ENCODE assay signal across 8 mouse cellular contexts in the genomic region with DNA sequence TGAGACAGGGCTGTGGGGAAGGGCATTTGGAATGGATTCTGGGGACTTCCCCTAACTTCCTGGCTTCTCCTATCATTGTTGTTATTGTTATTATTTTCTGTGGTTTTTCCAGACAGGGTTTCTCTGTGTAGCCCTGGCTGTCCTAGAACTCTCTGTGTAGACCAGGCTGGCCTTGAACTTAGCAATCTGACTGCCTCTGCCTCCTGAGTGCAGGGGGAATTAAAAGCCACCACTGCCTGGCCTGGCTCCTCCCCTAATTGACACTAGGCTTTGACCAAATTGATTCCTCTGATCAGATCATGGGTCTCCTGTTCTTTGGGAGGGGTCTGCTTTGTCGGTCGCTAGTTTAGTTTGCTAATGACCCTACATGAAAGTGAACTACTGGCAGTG. TPM values are rescaled to one million over a fixed set of nuclear protein-coding genes. Genes with fewer than 3 reads are reported as not detected.
DNase-seq lines count a peak whose midpoint lies in the region; ATAC-seq lines count a peak whose summit lies in the region.

No protein-coding gene starts in this region.

- H3K4me3 ChIP-seq in neural tube, embryonic 12.5 days, result no peak overlapping the region; the same call in 1 of the 2 replicates
- peak overlapping the region; percentile 65 for H3K4me3 ChIP-seq in limb, embryonic 13.5 days
- no peak overlapping the region for H3K4me3 ChIP-seq in stomach, embryonic 16.5 days (replicated peaks; ENCODE audit: low read length)

- peaks cover 10% of the 10 kb centered on the region for H3K4me1 ChIP-seq in neural tube, embryonic 12.5 days
- peaks cover 11% of the 10 kb centered on the region for H3K4me1 ChIP-seq in limb, embryonic 13.5 days
- peaks cover 7% of the 10 kb centered on the region for H3K4me1 ChIP-seq in stomach, embryonic 16.5 days (ENCODE audit: control insufficient read depth, insufficient read depth, low read length)

- WGBS in neural tube, embryonic 12.5 days, result 46% methylated on average over 2 of the region's 2 CpGs
- 51% methylated on average over 2 of the region's 2 CpGs for WGBS in limb, embryonic 13.5 days
- WGBS in stomach, embryonic 16.5 days, result 47% methylated on average over 2 of the region's 2 CpGs

- ATAC-seq in neural tube, embryonic 12.5 days (ENCODE audit: low FRiP score, low read depth), result no peak
- no peak for ATAC-seq in limb, embryonic 13.5 days (ENCODE audit: low FRiP score, low read depth)
- ATAC-seq in stomach, embryonic 16.5 days (ENCODE audit: insufficient read depth, low FRiP score), result no peak

- H3K27ac ChIP-seq in neural tube, embryonic 12.5 days, result no peak overlapping the region
- H3K27ac ChIP-seq in limb, embryonic 13.5 days, result no peak overlapping the region
- H3K27ac ChIP-seq in stomach, embryonic 16.5 days (ENCODE audit: low read length), result no peak overlapping the region

- H3K36me3 ChIP-seq in neural tube, embryonic 12.5 days, result no peaks in the 10 kb centered on the region
- H3K36me3 ChIP-seq in limb, embryonic 13.5 days, result no peaks in the 10 kb centered on the region
- H3K36me3 ChIP-seq in stomach, embryonic 16.5 days (ENCODE audit: control insufficient read depth, insufficient read depth, low read length), result no peaks in the 10 kb centered on the region

- peaks cover 7% of the 10 kb centered on the region; the same call in 1 of the 2 replicates for H3K27me3 ChIP-seq in neural tube, embryonic 12.5 days (replicated peaks)
- peaks cover 7% of the 10 kb centered on the region; the same call in 1 of the 2 replicates for H3K27me3 ChIP-seq in limb, embryonic 13.5 days
- H3K27me3 ChIP-seq in stomach, embryonic 16.5 days (ENCODE audit: control insufficient read depth, insufficient read depth, low read length), result no peaks in the 10 kb centered on the region

- H3K9ac ChIP-seq in neural tube, embryonic 12.5 days, result no peak overlapping the region
- H3K9ac ChIP-seq in limb, embryonic 13.5 days, result no peak overlapping the region
- no peak overlapping the region for H3K9ac ChIP-seq in stomach, embryonic 16.5 days (ENCODE audit: low read length)

- H3K9me3 ChIP-seq in neural tube, embryonic 12.5 days, result no peaks in the 10 kb centered on the region
- H3K9me3 ChIP-seq in limb, embryonic 13.5 days, result no peaks in the 10 kb centered on the region
- no peaks in the 10 kb centered on the region for H3K9me3 ChIP-seq in stomach, embryonic 16.5 days (replicated peaks; ENCODE audit: control insufficient read depth, low read length)

- peak overlapping the region; percentile 88 for H3K4me2 ChIP-seq in neural tube, embryonic 12.5 days (replicated peaks)
- peak overlapping the region; percentile 87 for H3K4me2 ChIP-seq in limb, embryonic 13.5 days (replicated peaks)
- peak overlapping the region; percentile 91; the same call in 1 of the 2 replicates for H3K4me2 ChIP-seq in stomach, embryonic 16.5 days (ENCODE audit: low read depth, low read length)

- peak; percentile 58 for DNase-seq in cerebellum, adult 9-10 months
- no peak for DNase-seq in cerebellum, adult 11-12 months
- DNase-seq in neural tube, embryonic 10.5 days (ENCODE audit: extremely low spot score, low spot score), result no peak
- DNase-seq in embryo, embryonic 11 days, result no peak
- no peak for DNase-seq in frontal cortex, postnatal 10 days (ENCODE audit: low spot score in 2 of 2)

RNA-seq across cellular contexts. Expression of gene Aloxe3, which starts 1.0 kb away (rescaled TPM):
- polyA plus RNA-seq in neural tube, embryonic 12.5 days (2016; fragmentation: Nextera tagmentation; extraction: Ambion mirVana), result 0.65 TPM in 1 of 2 replicates, not detected in the other
- 1.6 TPM in 2 replicates for polyA plus RNA-seq in limb, embryonic 13.5 days (2015; fragmentation: Nextera tagmentation; extraction: Ambion mirVana)
- 2.0 and 5.4 TPM in 2 replicates for polyA plus RNA-seq in stomach, embryonic 16.5 days (2015; fragmentation: Nextera tagmentation; extraction: Ambion mirVana)

RNA-seq across cellular contexts. Expression of gene 9130213A22Rik, which starts 4.3 kb away (rescaled TPM):
- polyA plus RNA-seq in neural tube, embryonic 12.5 days (2016; fragmentation: Nextera tagmentation; extraction: Ambion mirVana), result not detected in 2 replicates
- 0.52 and 0.55 TPM in 2 replicates for polyA plus RNA-seq in limb, embryonic 13.5 days (2015; fragmentation: Nextera tagmentation; extraction: Ambion mirVana)
- polyA plus RNA-seq in stomach, embryonic 16.5 days (2015; fragmentation: Nextera tagmentation; extraction: Ambion mirVana), result 0.27 and 0.61 TPM in 2 replicates

RNA-seq across cellular contexts. Expression of gene Hes7, which starts 6.5 kb away (rescaled TPM):
- polyA plus RNA-seq in neural tube, embryonic 12.5 days (2016; fragmentation: Nextera tagmentation; extraction: Ambion mirVana), result 0.28 TPM in 2 replicates
- 0.74 and 1.2 TPM in 2 replicates for polyA plus RNA-seq in limb, embryonic 13.5 days (2015; fragmentation: Nextera tagmentation; extraction: Ambion mirVana)
- polyA plus RNA-seq in stomach, embryonic 16.5 days (2015; fragmentation: Nextera tagmentation; extraction: Ambion mirVana), result 0.40 and 0.69 TPM in 2 replicates

RNA-seq across cellular contexts. Expression of gene Alox12b, which starts 30.1 kb away (rescaled TPM):
- polyA plus RNA-seq in neural tube, embryonic 12.5 days (2016; fragmentation: Nextera tagmentation; extraction: Ambion mirVana), result 0.20 TPM in 1 of 2 replicates, not detected in the other
- polyA plus RNA-seq in limb, embryonic 13.5 days (2015; fragmentation: Nextera tagmentation; extraction: Ambion mirVana), result 0.22 and 0.25 TPM in 2 replicates
- 42.2 and 90.0 TPM in 2 replicates for polyA plus RNA-seq in stomach, embryonic 16.5 days (2015; fragmentation: Nextera tagmentation; extraction: Ambion mirVana)

RNA-seq across cellular contexts. Expression of gene Per1, which starts 31.7 kb away (rescaled TPM):
- polyA plus RNA-seq in neural tube, embryonic 12.5 days (2016; fragmentation: Nextera tagmentation; extraction: Ambion mirVana), result 7.4 and 9.0 TPM in 2 replicates
- polyA plus RNA-seq in limb, embryonic 13.5 days (2015; fragmentation: Nextera tagmentation; extraction: Ambion mirVana), result 9.3 and 12.0 TPM in 2 replicates
- 21.8 and 22.3 TPM in 2 replicates for polyA plus RNA-seq in stomach, embryonic 16.5 days (2015; fragmentation: Nextera tagmentation; extraction: Ambion mirVana)
